Mouse (Mus musculus): ENCODE data around the gene Tspan9.

The Tspan9 gene

GRCm38 (mm10) chr6:128036597-128036996 lies 106.8 kb downstream of the Tspan9 start:
- no peak for DNase-seq (ENCODE audit: low read depth, low spot score)

- no peak for DNase-seq (ENCODE audit: low read depth, low spot score)
Measured at GRCm38 (mm10) chr6:128035930-128036309, 107.5 kb downstream of the Tspan9 start.

GRCm38 (mm10) chr6:128035250-128035929 lies 108.0 kb downstream of the Tspan9 start:
- no peak for DNase-seq (ENCODE audit: low read depth, low spot score)

- peak; percentile 76 for DNase-seq (ENCODE audit: low read depth, low spot score)
Measured at GRCm38 (mm10) chr6:128034317-128035249, 108.8 kb downstream of the Tspan9 start.

- DNase-seq (ENCODE audit: low read depth, low spot score): no peak
Measured at GRCm38 (mm10) chr6:128033868-128034250, 109.5 kb downstream of the Tspan9 start.

GRCm38 (mm10) chr6:128033172-128033867 lies 110.1 kb downstream of the Tspan9 start:
- DNase-seq (ENCODE audit: low read depth, low spot score): no peak

- peak; percentile 77 for DNase-seq (ENCODE audit: low read depth, low spot score)
Measured at GRCm38 (mm10) chr6:128032252-128033171, 110.9 kb downstream of the Tspan9 start.

GRCm38 (mm10) chr6:128031584-128031983 lies 111.8 kb downstream of the Tspan9 start:
- no peak for DNase-seq (ENCODE audit: low read depth, low spot score)

GRCm38 (mm10) chr6:128031096-128031495 lies 112.3 kb downstream of the Tspan9 start:
- no peak for DNase-seq (ENCODE audit: low read depth, low spot score)

- no peak for DNase-seq (ENCODE audit: low read depth, low spot score)
Measured at GRCm38 (mm10) chr6:128030475-128030874, 112.9 kb downstream of the Tspan9 start.

GRCm38 (mm10) chr6:128029517-128030348 lies 113.7 kb downstream of the Tspan9 start:
- no peak for DNase-seq (ENCODE audit: low read depth, low spot score)

GRCm38 (mm10) chr6:128028116-128028940 lies 115.1 kb downstream of the Tspan9 start:
- peak; percentile 91 for DNase-seq (ENCODE audit: low read depth, low spot score)

GRCm38 (mm10) chr6:128025997-128026396 lies 117.4 kb downstream of the Tspan9 start:
- no peak for DNase-seq (ENCODE audit: low read depth, low spot score)

- DNase-seq (ENCODE audit: low read depth, low spot score): no peak
Measured at GRCm38 (mm10) chr6:128025581-128025980, 117.8 kb downstream of the Tspan9 start.

GRCm38 (mm10) chr6:128022207-128022606 lies 121.2 kb downstream of the Tspan9 start:
- no peak for DNase-seq (ENCODE audit: low read depth, low spot score)

- no peak for DNase-seq (ENCODE audit: low read depth, low spot score)
Measured at GRCm38 (mm10) chr6:128021931-128022202, 121.5 kb downstream of the Tspan9 start.

GRCm38 (mm10) chr6:128021106-128021930 lies 122.1 kb downstream of the Tspan9 start:
- DNase-seq (ENCODE audit: low read depth, low spot score): no peak

- DNase-seq (ENCODE audit: low read depth, low spot score): peak; percentile 59
Measured at GRCm38 (mm10) chr6:128020521-128021057, 122.8 kb downstream of the Tspan9 start.

Data from retina, postnatal 7 days (tissue).